Mouse (Mus musculus): ENCODE measurements around the gene Dok3. TPM values are rescaled to one million over a fixed set of nuclear protein-coding genes. Genes with fewer than 3 reads are reported as not detected.
"Not testable (repeated sequence)": the region's sequence is repeated elsewhere in the genome, so short reads cannot be mapped to it uniquely, and the experiment has no call there.

Gene Dok3
- polyA plus RNA-seq, 1 experiment = 2.3 TPM

GRCm38 (mm10) chr13:55571027-55571751, 42.1 kb upstream of the Dok3 start, which contains the start of gene Fam193b:
TSS of gene Fam193b (minus strand) at chr13:55571120.
- peak within 1 kb of the TSS; percentile 94 for H3K4me3 ChIP-seq (ENCODE audit: control insufficient read depth, low read depth, low read length)
- H3K36me3 ChIP-seq (ENCODE audit: control insufficient read depth, insufficient read depth, low read length) = no peaks in the 10 kb centered on the region
- no peak for TF ChIP-seq CTCF (IDR thresholded peaks at IDR 0.05; ENCODE audit: control insufficient read depth, insufficient read depth, insufficient replicate concordance, low read depth, low read length)
- 0 out of 2 replicates have a peak, but pooled peaks have one; percentile 30 for TF ChIP-seq POLR2A (IDR thresholded peaks at IDR 0.05; ENCODE audit: control insufficient read depth, low read depth, low read length)
- no peaks in the 10 kb centered on the region for H3K27me3 ChIP-seq (ENCODE audit: control insufficient read depth, insufficient read depth, low read length)
- peak within 1 kb of the TSS; percentile 14 for H3K27ac ChIP-seq (ENCODE audit: control insufficient read depth, insufficient read depth, low read depth, low read length)
- peaks cover 8% of the 10 kb centered on the region for H3K4me1 ChIP-seq (ENCODE audit: control insufficient read depth, insufficient read depth, low read length)

DNA sequence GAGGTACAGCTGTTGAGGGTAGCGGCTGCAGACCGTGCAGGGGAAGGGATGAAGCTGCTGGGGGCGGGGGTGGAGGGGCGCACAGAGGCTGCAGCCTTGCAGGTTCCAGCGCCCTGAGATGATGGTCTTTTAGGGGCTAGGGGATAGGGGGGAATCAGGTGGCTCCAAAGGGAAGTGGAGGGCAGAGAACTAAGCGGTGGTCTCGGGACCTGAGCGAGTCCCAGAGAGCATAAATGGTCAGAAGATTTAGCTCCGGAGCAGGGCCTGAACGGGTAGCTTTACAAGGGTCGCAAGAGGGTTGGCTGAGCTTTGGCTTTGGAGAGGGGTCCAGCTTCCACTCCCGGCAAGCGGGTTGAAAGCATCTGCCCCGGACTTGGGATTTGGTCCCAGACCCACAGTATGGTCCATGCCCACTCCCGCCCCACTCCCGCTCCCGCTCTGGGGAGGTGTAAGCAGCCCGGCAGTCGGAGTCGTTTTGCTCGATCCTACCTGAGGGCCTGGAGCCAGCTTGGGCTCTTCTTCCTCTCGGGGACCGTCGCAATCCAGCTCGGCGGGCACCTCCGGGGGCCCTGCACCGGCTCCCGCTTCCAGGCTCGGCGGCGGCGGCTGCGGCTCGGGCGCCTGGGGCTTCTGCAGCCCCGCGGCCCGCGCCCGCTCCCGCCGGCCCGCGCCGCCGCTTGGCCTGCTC, 41.3 kb upstream of the Dok3 start:
- H3K4me3 ChIP-seq (ENCODE audit: control insufficient read depth, low read depth, low read length) = peak overlapping the region; percentile 94
- H3K36me3 ChIP-seq (ENCODE audit: control insufficient read depth, insufficient read depth, low read length) = no peaks in the 10 kb centered on the region
- H3K4me1 ChIP-seq (ENCODE audit: control insufficient read depth, insufficient read depth, low read length) = peaks cover 8% of the 10 kb centered on the region
- peak overlapping the region; percentile 5 for H3K27ac ChIP-seq (ENCODE audit: control insufficient read depth, insufficient read depth, low read depth, low read length)
- TF ChIP-seq POLR2A (IDR thresholded peaks at IDR 0.05; ENCODE audit: control insufficient read depth, low read depth, low read length) = no peak; the same call in 1 of the 2 replicates
- no peak for TF ChIP-seq CTCF (IDR thresholded peaks at IDR 0.05; ENCODE audit: control insufficient read depth, insufficient read depth, insufficient replicate concordance, low read depth, low read length)
- H3K27me3 ChIP-seq (ENCODE audit: control insufficient read depth, insufficient read depth, low read length) = no peaks in the 10 kb centered on the region

- Histone ChIP-seq H3K27me3 (ENCODE audit: control insufficient read depth, insufficient read depth, low read length) (no peaks in the 10 kb centered on the region), H3K36me3 (ENCODE audit: control insufficient read depth, insufficient read depth, low read length) (no peaks in the 10 kb centered on the region), H3K4me1 (ENCODE audit: control insufficient read depth, insufficient read depth, low read length) (peaks cover 8% of the 10 kb centered on the region), H3K4me3 (ENCODE audit: control insufficient read depth, low read depth, low read length) (peak overlapping the region; percentile 94), H3K27ac (ENCODE audit: control insufficient read depth, insufficient read depth, low read depth, low read length) (no peak overlapping the region)
- no peak for TF ChIP-seq POLR2A (IDR thresholded peaks at IDR 0.05; ENCODE audit: control insufficient read depth, low read depth, low read length)
- TF ChIP-seq CTCF (IDR thresholded peaks at IDR 0.05; ENCODE audit: control insufficient read depth, insufficient read depth, insufficient replicate concordance, low read depth, low read length) = no peak
Measured at GRCm38 (mm10) chr13:55569726-55570285, 40.7 kb upstream of the Dok3 start.

GRCm38 (mm10) chr13:55568524-55568923, 39.4 kb upstream of the Dok3 start:
- not testable (repeated sequence) for H3K36me3 ChIP-seq (ENCODE audit: control insufficient read depth, insufficient read depth, low read length); H3K27ac ChIP-seq (ENCODE audit: control insufficient read depth, insufficient read depth, low read depth, low read length)

GRCm38 (mm10) chr13:55567949-55568348, 38.9 kb upstream of the Dok3 start:
- no peak for TF ChIP-seq POLR2A (IDR thresholded peaks at IDR 0.05; ENCODE audit: control insufficient read depth, low read depth, low read length)
- TF ChIP-seq CTCF (IDR thresholded peaks at IDR 0.05; ENCODE audit: control insufficient read depth, insufficient read depth, insufficient replicate concordance, low read depth, low read length) = no peak
- no peaks in the 10 kb centered on the region for H3K36me3 ChIP-seq (ENCODE audit: control insufficient read depth, insufficient read depth, low read length)
- no peak overlapping the region for H3K4me3 ChIP-seq (ENCODE audit: control insufficient read depth, low read depth, low read length)
- peaks cover 8% of the 10 kb centered on the region for H3K4me1 ChIP-seq (ENCODE audit: control insufficient read depth, insufficient read depth, low read length)
- no peak overlapping the region for H3K27ac ChIP-seq (ENCODE audit: control insufficient read depth, insufficient read depth, low read depth, low read length)
- no peaks in the 10 kb centered on the region for H3K27me3 ChIP-seq (ENCODE audit: control insufficient read depth, insufficient read depth, low read length)

More at GRCm38 (mm10) chr13:55568524-55568923, 39.4 kb upstream of the Dok3 start:
- not testable (repeated sequence) for H3K4me3 ChIP-seq (ENCODE audit: control insufficient read depth, low read depth, low read length); H3K27me3 ChIP-seq (ENCODE audit: control insufficient read depth, insufficient read depth, low read length); H3K4me1 ChIP-seq (ENCODE audit: control insufficient read depth, insufficient read depth, low read length)

DNA sequence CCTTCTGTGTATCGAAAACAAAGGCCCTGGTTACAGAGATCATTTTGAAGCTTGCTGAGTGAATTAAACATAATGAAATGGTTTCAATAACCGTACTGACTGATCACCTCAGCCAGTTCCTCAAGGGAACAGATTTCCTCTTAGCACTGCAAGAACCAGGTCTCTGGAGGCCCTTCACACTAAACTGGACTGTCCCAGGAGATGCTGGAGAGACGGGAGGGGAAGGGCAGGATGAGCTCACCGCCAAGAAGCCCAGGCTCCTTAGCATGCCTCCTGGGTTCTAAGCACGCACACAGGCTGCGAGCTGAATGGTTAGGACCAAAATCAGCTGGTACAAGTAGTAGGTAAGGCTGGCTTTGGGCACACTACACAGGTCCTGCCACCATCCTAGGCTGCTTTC, 37.9 kb upstream of the Dok3 start:
- no peaks in the 10 kb centered on the region for H3K36me3 ChIP-seq (ENCODE audit: control insufficient read depth, insufficient read depth, low read length)
- TF ChIP-seq POLR2A (IDR thresholded peaks at IDR 0.05; ENCODE audit: control insufficient read depth, low read depth, low read length) (no peak), CTCF (IDR thresholded peaks at IDR 0.05; ENCODE audit: control insufficient read depth, insufficient read depth, insufficient replicate concordance, low read depth, low read length) (no peak)

GRCm38 (mm10) chr13:55563266-55563879, 34.3 kb upstream of the Dok3 start:
- no peaks in the 10 kb centered on the region for H3K4me1 ChIP-seq (ENCODE audit: control insufficient read depth, insufficient read depth, low read length)
- no peak overlapping the region for H3K4me3 ChIP-seq (ENCODE audit: control insufficient read depth, low read depth, low read length)
- H3K36me3 ChIP-seq (ENCODE audit: control insufficient read depth, insufficient read depth, low read length) = no peaks in the 10 kb centered on the region
- no peak overlapping the region for H3K27ac ChIP-seq (ENCODE audit: control insufficient read depth, insufficient read depth, low read depth, low read length)
- TF ChIP-seq CTCF (IDR thresholded peaks at IDR 0.05; ENCODE audit: control insufficient read depth, insufficient read depth, insufficient replicate concordance, low read depth, low read length) (no peak), POLR2A (IDR thresholded peaks at IDR 0.05; ENCODE audit: control insufficient read depth, low read depth, low read length) (no peak)
- no peaks in the 10 kb centered on the region for H3K27me3 ChIP-seq (ENCODE audit: control insufficient read depth, insufficient read depth, low read length)

More for the DNA sequence above, 37.9 kb upstream of the Dok3 start:
- Histone ChIP-seq H3K4me3 (ENCODE audit: control insufficient read depth, low read depth, low read length) (no peak overlapping the region), H3K4me1 (ENCODE audit: control insufficient read depth, insufficient read depth, low read length) (peaks cover 8% of the 10 kb centered on the region), H3K27me3 (ENCODE audit: control insufficient read depth, insufficient read depth, low read length) (no peaks in the 10 kb centered on the region), H3K27ac (ENCODE audit: control insufficient read depth, insufficient read depth, low read depth, low read length) (no peak overlapping the region)

Data from testis, adult 2 months (tissue).